Mouse (Mus musculus) forebrain, embryonic 11.5 days (tissue): ENCODE measurements around the gene Bbs5. TPM values are rescaled to one million over a fixed set of nuclear protein-coding genes. Genes with fewer than 3 reads are reported as not detected.
"Not testable (repeated sequence)": the region's sequence is repeated elsewhere in the genome, so short reads cannot be mapped to it uniquely, and the experiment has no call there.

Source experiments
- ATAC-seq: fragments of 200-750 bp; cut with Nextera tagmentation; replicated peaks from 2 replicates; pipeline ENCODE4 v1.8.0; 2017; ENCODE audit warnings: moderate TSS enrichment; ENCODE audit not compliant: low FRiP score
- DNase-seq: peaks from one replicate; pipeline ENCODE4 v3.0.0-alpha.2; 2017; ENCODE audit warnings: low spot score
- H3K27ac ChIP-seq: fragments of 300-500 bp; sonication (generic); 2 replicates; pipeline ENCODE4 v1.5.1; 2014; ENCODE audit warnings: low read depth, low read length
- H3K27me3 ChIP-seq: fragments of 300-500 bp; sonication (generic); 2 replicates; pipeline ENCODE4 v1.6.1; 2014; ENCODE audit warnings: mild to moderate bottlenecking, low read length, mixed read lengths; ENCODE audit not compliant: control insufficient read depth, insufficient read depth
- H3K36me3 ChIP-seq: fragments of 300-500 bp; sonication (generic); 2 replicates; pipeline ENCODE4 v1.6.1; 2014; ENCODE audit warnings: mild to moderate bottlenecking, low read length, moderate library complexity, mixed read lengths; ENCODE audit not compliant: control insufficient read depth, insufficient read depth
- H3K4me1 ChIP-seq: fragments of 300-500 bp; sonication (generic); replicated peaks from 2 replicates; pipeline ENCODE4 v1.6.1; 2014; ENCODE audit warnings: low read length, mixed read lengths; ENCODE audit not compliant: control insufficient read depth, insufficient read depth
- H3K4me2 ChIP-seq: fragments of 300-500 bp; sonication (generic); 2 replicates; pipeline ENCODE4 v1.6.1; 2014; ENCODE audit warnings: low read depth, mild to moderate bottlenecking, low read length, moderate library complexity, mixed read lengths; ENCODE audit not compliant: severe bottlenecking
- H3K4me3 ChIP-seq: fragments of 300-500 bp; sonication (generic); 2 replicates; pipeline ENCODE4 v1.5.1; 2014; ENCODE audit warnings: low read depth, low read length
- H3K9ac ChIP-seq: fragments of 300-500 bp; sonication (generic); 2 replicates; pipeline ENCODE4 v1.6.1; 2014; ENCODE audit warnings: low read length
- H3K9me3 ChIP-seq: fragments of 300-500 bp; sonication (generic); 2 replicates; pipeline ENCODE4 v1.6.1; 2016; ENCODE audit warnings: low read length, mixed read lengths; ENCODE audit not compliant: control insufficient read depth
- WGBS: fragments of 180-500 bp; shearing (Covaris S2); extraction: QIAGEN DNeasy Blood & Tissue Kit; methylation state at CpG from one replicate; pipeline ENCODE4 v1.1.7; 2014; 5-methylcytosine and 5-hydroxymethylcytosine counted together
- polyA plus RNA-seq: library from polyadenylated mRNA; unstranded; fragments of >200 nt; fragmentation: Nextera tagmentation; extraction: Ambion mirVana; gene quantifications from 2 replicates; pipeline ENCODE4 v1.2.1, GENCODE M21; 2014

Bbs5 gene
- polyA plus RNA-seq, 1 experiment from 2014 or later = 18.8 TPM

GRCm38 (mm10) chr2:69629215-69629614 is 17.8 kb upstream of the Bbs5 start:
- H3K36me3 ChIP-seq = no peaks in the 10 kb centered on the region
- H3K27ac ChIP-seq = no peak overlapping the region
- no peak for DNase-seq
- no peak overlapping the region for H3K4me3 ChIP-seq
- ATAC-seq = no peak
- no peak overlapping the region for H3K4me2 ChIP-seq
- no peak overlapping the region for H3K9ac ChIP-seq
- H3K9me3 ChIP-seq = no peaks in the 10 kb centered on the region
- WGBS = 80% methylated on average over 17 of the region's 17 CpGs
- no peaks in the 10 kb centered on the region for H3K27me3 ChIP-seq
- H3K4me1 ChIP-seq = no peaks in the 10 kb centered on the region

GRCm38 (mm10) chr2:69629914-69630313 is 17.1 kb upstream of the Bbs5 start:
- Histone ChIP-seq H3K36me3 (no peaks in the 10 kb centered on the region), H3K27me3 (no peaks in the 10 kb centered on the region), H3K27ac (no peak overlapping the region), H3K9me3 (no peaks in the 10 kb centered on the region), H3K4me2 (no peak overlapping the region), H3K4me3 (no peak overlapping the region), H3K4me1 (no peaks in the 10 kb centered on the region), H3K9ac (no peak overlapping the region)
- DNase-seq (no peak), ATAC-seq (no peak)
- 93% methylated on average over 6 of the region's 6 CpGs for WGBS

GRCm38 (mm10) chr2:69630792-69631191 is 16.2 kb upstream of the Bbs5 start:
- no peak overlapping the region for H3K27ac ChIP-seq
- no peak overlapping the region for H3K4me2 ChIP-seq
- no peaks in the 10 kb centered on the region for H3K27me3 ChIP-seq
- DNase-seq = no peak
- 92% methylated on average over 5 of the region's 5 CpGs for WGBS
- ATAC-seq = no peak
- H3K4me1 ChIP-seq = no peaks in the 10 kb centered on the region
- no peak overlapping the region for H3K9ac ChIP-seq
- no peaks in the 10 kb centered on the region for H3K36me3 ChIP-seq
- no peaks in the 10 kb centered on the region for H3K9me3 ChIP-seq
- H3K4me3 ChIP-seq = no peak overlapping the region

- Histone ChIP-seq H3K4me2 (no peak overlapping the region), H3K36me3 (no peaks in the 10 kb centered on the region), H3K9ac (no peak overlapping the region), H3K9me3 (no peaks in the 10 kb centered on the region), H3K4me1 (no peaks in the 10 kb centered on the region), H3K4me3 (no peak overlapping the region), H3K27me3 (no peaks in the 10 kb centered on the region), H3K27ac (no peak overlapping the region)
- no peak for ATAC-seq
- no peak for DNase-seq
- WGBS = 90% methylated on average over 2 of the region's 2 CpGs
These were observed 15.5 kb upstream of the Bbs5 start for GRCm38 (mm10) chr2:69631449-69631848.

DNA sequence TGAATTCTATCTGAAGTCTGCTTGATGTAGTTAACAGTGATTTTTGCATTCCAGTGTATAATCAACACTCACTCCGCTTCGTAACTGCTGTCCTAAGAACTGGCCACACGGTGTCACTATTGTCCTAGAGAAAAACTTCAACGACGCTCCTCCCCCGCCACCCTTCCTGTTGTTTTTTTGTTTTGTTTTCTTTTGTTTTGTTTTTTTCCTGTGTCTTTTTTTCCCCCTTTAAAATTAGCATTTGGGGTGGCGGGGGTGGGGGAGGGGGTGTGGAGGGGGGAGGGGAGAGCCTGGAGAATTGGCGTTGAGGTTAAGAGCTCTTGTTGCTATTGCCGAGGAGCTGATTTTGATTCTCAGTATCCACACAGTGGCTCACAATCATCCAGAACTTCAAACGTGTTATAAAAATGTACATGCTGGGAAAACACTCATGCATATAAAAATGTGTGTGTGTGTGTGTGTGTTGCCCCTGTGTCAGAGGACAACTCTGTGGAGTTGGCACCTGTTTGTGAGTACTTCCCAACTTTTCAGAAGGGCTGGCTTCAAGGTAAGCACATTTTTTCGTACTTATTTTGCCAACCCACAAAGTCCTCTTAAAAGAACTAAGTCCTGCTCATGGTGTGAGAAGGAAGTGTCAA is 11.8 kb upstream of the Bbs5 start:
- Histone ChIP-seq H3K9ac (no peak overlapping the region; the same call in 1 of the 2 replicates), H3K4me3 (peak overlapping the region; percentile 18; the same call in 1 of the 2 replicates), H3K4me2 (peak overlapping the region; percentile 31; the same call in 1 of the 2 replicates), H3K27me3 (no peaks in the 10 kb centered on the region), H3K4me1 (no peaks in the 10 kb centered on the region), H3K9me3 (no peaks in the 10 kb centered on the region), H3K36me3 (no peaks in the 10 kb centered on the region), H3K27ac (no peak overlapping the region)
- DNase-seq (peak; percentile 75), ATAC-seq (peak; percentile 58; the same call in 1 of the 2 replicates)
- WGBS = 12% methylated on average over 11 of the region's 11 CpGs

DNA sequence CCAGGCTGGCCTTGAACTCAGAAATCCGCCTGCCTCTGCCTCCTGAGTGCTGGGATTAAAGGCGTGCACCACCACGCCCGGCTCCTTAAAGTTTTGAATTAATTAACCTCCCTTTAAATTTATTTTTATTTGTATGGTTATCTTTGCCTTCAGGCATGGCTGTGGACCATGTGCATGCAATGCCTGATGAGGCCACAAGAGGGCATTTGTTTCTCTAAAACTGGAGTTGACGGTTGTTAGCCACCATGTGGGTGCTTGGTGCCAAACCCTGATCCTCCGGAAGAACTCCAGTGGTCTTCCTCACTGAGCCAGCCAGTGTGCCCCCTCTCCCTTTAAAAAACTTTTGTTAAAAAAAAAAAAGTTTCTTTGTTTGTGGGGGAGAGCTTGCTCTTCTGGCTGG is 11.2 kb upstream of the Bbs5 start:
- no peak overlapping the region for H3K27ac ChIP-seq
- H3K9me3 ChIP-seq = no peaks in the 10 kb centered on the region
- 67% methylated on average over 6 of the region's 6 CpGs for WGBS
- H3K36me3 ChIP-seq = no peaks in the 10 kb centered on the region
- DNase-seq (peak; percentile 66), ATAC-seq (no peak)
- H3K4me2 ChIP-seq = no peak overlapping the region
- no peaks in the 10 kb centered on the region for H3K27me3 ChIP-seq
- H3K9ac ChIP-seq = no peak overlapping the region
- no peaks in the 10 kb centered on the region for H3K4me1 ChIP-seq
- no peak overlapping the region for H3K4me3 ChIP-seq

DNA sequence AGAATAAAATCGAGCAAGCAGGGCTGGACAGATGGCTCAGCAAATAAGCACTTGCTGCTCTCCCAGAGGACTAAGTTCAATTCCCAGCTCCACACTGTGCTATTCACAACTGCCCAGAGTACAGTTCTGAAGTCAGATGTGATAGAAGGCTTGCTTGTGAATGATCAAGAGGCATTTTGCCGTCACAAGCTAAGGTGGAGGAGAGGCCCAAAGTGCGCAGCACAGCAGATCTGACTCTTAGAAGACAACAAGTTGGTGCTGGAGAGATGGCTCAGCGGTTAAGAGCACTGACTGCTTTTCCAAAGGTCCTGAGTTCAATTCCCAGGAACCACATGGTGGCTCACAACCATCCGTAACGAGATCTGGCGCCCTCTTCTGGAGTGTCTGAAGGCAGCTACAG is 9.0 kb upstream of the Bbs5 start:
- H3K36me3 ChIP-seq, ATAC-seq, H3K27ac ChIP-seq, H3K4me2 ChIP-seq, H3K4me1 ChIP-seq, H3K4me3 ChIP-seq, H3K27me3 ChIP-seq, DNase-seq, H3K9me3 ChIP-seq, H3K9ac ChIP-seq: not testable (repeated sequence)
- 79% methylated on average over 7 of the region's 7 CpGs for WGBS

DNA sequence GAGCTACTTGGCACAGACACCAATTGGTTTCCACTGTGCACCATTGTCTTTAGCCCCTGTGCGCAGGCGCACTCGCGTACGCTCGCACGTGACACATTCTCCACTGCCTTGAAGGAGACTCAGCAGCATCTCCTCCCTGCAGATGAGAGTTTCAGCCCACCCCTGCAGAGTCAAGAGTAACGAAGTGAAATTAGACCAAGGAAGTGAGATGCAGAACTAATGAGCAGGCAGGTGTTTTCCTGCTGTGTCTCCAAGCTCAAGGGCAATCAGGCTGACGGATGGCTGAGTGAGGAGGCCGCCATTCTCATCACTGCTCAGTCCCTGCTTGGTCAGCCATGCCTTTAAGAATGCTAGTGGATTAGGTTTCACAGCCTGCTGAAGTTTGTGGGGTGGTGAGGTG is 6.9 kb upstream of the Bbs5 start:
- Histone ChIP-seq H3K27me3 (no peaks in the 10 kb centered on the region), H3K36me3 (no peaks in the 10 kb centered on the region), H3K4me2 (no peak overlapping the region), H3K4me3 (no peak overlapping the region), H3K9me3 (no peaks in the 10 kb centered on the region), H3K9ac (no peak overlapping the region), H3K27ac (no peak overlapping the region), H3K4me1 (no peaks in the 10 kb centered on the region)
- ATAC-seq (0 out of 2 replicates have a peak, but pooled peaks have one; percentile 18), DNase-seq (no peak)
- WGBS = 60% methylated on average over 10 of the region's 10 CpGs

GRCm38 (mm10) chr2:69644968-69645617 is 1.9 kb upstream of the Bbs5 start:
- 92% methylated on average over 11 of the region's 11 CpGs for WGBS
- Histone ChIP-seq H3K4me3 (no peak overlapping the region), H3K9me3 (no peaks in the 10 kb centered on the region), H3K27me3 (no peaks in the 10 kb centered on the region), H3K4me2 (no peak overlapping the region), H3K27ac (no peak overlapping the region), H3K36me3 (no peaks in the 10 kb centered on the region), H3K4me1 (no peaks in the 10 kb centered on the region), H3K9ac (no peak overlapping the region)
- no peak for ATAC-seq
- DNase-seq = no peak
